Mouse (Mus musculus): ENCODE measurements at regions not wholly inside any gene's neighbourhood (a gene's known extent, or its start where the extent isn't known, plus 50 kb on each side); places are given as distances from the start of the nearest gene placed in this dataset.

DNA sequence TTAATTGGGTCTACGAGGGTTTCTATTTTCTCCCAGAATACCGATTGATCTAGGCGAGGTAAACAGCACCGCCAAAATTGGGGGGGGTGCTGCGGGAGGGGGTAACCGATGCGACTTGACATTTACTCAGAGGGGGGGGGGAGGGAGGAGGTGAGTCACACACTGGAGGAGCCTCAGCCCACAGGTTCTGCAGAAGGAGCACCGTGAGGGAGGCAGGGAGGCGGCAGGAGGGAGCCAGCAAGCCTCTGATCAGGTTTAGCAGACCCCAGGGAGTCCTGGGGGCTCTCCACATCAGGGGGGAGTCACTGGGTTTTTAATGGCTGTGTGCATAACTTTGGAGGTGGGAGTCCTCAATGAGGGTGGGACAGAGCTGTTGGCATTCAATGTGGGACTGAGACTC lies 51.3 kb upstream of the Ier5l start:
- no peak for DNase-seq (ENCODE audit: low spot score in 2 of 2)

DNA sequence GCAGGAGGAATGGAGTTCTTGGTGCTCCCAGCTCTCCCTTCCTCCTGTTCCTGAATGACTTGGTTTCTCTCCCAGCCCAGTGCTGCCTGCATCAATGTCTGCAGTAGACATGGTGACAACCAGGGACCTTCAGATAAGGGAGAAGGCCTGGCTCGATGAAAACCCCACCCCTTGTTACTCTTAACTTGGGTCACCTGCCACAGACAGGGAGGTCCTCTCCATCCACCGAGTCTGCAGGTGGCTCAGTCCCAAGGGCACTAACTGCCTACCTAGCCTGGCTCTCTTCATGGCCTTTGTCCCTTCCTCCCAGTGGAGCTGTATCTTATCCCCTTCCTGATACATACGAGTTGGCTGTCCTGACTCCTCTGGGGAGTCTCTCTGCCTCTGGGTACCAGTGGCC lies 51.8 kb upstream of the Ier5l start:
- DNase-seq (ENCODE audit: low spot score in 2 of 2) = no peak

DNA sequence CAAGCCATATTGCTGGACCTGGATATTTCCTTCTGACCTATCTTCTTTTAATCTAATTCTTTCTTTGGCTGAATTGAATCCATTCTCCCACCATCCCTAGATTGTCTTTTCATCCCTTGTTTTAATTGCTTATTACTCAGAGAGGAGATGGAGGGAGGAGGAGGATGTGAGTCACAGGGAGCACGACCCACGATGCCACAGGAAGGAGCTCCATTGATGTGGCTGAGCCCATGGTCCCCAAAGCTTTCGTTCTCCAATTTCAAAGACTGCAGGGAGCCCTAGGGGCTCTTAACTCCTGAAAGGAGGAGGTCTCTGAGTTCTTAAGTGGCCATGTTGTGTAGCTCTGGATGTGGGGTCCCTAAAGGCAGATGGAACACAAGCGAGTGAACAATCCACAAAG lies 53.5 kb upstream of the Ier5l start:
- no peak for DNase-seq (ENCODE audit: low spot score in 2 of 2)

DNA sequence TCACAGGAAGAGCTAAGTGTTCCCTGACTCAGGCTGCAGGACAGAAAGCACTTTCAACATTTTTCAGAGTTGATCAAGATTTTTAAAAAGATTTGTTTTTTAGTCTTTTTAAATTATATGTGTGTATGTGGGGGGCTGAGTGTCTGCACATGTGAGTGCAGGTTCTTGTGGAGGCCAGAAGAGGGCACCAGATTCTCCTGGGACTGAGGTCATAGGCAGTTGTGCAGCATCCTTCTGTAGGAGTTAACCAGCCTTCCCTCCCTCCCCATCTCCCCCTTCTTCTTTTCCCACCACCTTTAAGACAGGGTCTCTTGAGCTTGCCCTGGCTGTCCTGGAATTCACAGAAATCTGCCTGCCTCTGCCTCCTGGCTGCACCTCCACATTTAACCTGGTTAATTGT lies 58.9 kb upstream of the Ier5l start:
- no peak for DNase-seq (ENCODE audit: low spot score in 2 of 2)

DNA sequence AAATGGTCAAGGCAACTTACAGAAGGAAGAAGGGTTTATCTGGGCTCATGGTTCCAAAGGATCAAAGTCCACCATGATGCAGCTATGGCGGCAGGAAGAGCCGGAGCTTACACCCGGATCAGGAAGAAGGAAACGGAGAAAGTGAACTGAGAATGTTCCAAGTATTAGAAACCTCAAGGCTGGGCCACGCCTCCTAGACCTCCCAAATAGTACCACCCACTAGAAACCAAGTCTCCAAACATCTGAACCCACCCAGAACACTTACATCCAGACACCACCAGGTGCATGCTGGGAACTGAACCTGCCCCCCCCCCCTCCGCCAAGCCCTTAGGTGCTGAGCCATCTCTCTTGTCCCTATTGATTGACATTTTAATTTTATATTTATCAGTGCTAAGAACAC lies 59.3 kb upstream of the Ier5l start:
- no peak for DNase-seq (ENCODE audit: low spot score in 2 of 2)

DNA sequence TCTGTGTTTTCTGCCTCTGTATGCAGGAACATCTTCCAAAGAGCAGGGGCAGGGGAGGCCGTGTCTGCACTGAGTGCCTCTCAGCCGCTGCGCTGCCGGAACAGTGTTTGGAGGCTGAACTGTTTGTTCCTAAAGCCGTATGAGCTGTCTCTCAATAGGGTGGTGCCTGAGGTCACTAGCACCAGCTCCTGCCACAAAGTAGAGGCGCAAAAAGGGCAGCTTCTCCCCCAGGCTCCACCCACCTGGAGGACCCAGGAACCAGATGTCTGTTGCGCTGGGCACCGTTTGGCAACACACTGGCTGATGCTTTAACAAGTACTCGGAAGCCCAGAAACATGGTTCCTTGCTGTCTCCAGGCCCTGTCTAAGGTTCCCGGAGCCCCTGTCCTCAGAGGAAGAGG lies 60.4 kb upstream of the Cstad start:
- DNase-seq (ENCODE audit: low spot score in 2 of 2) = no peak

DNA sequence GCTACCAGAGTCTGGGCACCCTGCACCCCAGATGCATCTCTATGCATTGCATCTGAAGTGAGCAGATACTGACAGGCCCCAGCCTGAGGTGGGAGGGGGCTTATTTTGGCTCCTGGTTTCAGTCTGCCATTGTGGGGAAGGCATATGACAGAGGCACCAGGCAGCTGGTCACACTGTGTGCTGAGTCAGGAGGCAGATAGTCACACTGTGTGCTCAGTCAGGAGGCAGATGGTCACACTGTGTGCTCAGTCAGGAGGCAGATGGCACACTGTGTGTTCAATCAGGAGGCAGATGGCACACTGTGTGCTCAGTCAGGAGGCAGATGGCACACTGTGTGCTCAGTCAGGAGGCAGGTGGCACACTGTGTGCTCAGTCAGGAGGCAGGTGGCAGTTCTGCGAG lies 55.5 kb upstream of the Cstad start:
- no peak for DNase-seq (ENCODE audit: low spot score in 2 of 2)

DNA sequence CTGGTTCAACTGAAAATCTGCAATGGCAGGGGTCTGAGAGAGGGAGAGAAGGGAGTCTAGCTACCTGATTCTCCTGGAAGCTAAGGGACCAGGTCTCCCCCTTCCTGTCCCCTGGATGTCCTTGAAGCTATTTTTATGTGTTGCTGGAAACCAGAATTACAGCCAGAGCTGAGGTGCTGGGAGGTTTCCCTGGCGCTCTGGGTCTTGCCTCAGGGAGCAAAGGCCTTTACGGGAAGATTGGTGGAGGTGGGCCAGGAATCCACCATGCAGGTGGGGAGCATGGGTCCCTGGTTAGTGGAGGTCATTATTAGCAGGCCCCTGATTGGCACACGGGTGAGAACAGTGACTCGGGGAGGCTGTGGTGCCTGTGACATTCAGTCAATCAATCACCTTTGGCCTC lies 53.3 kb upstream of the Cstad start:
- DNase-seq (ENCODE audit: low spot score in 2 of 2) = no peak

DNA sequence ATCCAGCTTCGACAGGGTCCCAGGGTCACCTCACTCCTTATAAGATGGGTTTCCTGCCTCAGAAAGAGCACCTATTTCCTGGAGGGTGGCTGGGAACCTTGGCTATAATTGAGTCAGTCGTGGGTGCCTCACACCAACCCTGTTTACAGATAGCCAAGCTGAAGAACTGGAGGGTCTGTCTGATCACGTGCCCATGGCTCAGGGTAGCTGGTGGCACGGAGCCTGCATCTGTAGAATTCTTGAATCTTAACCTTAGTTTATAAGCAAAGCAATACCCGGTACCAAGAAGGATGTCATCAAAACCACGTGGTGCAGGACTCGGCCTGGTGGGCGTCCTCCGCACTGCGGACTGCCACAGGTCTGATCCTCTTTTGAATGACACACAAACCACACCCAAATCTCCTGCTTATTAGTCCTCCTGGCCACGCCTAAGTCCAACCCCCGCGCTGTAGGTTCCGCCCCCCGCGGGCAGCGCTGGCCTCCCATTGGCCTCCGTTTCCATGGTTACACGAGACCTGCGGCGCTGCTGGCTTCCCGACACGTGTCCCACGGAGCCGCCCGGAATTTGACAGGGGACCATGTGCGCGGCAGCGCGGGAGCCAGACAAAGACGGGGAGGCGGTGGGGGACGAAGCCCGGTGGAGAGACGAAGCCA lies 49.9 kb upstream of the Cstad start:
- peak; percentile 81 to 84 for DNase-seq (ENCODE audit: low spot score in 2 of 2)
